Mouse (Mus musculus) spleen, adult 2 months (tissue): ENCODE data around the gene Fam161b. TPM values are rescaled to one million over a fixed set of nuclear protein-coding genes. Genes with fewer than 3 reads are reported as not detected.

Source experiments
- DNase-seq, 2 experiments: peaks; one replicate each; pipeline versions ENCODE4 v3.0.0 to v3.0.0-alpha.2; 2012 to 2021; ENCODE audit warnings: low spot score in 2 of 2, low read depth in 1 of 2
- H3K27ac ChIP-seq: fragments of 200-500 bp; 2 replicates; pipeline ENCODE4 v1.5.1; 2012; ENCODE audit warnings: low read length, inconsistent platforms; ENCODE audit not compliant: insufficient read depth
- H3K27me3 ChIP-seq: fragments of 200-500 bp; 2 replicates; pipeline ENCODE4 v1.6.1; 2012; ENCODE audit warnings: mild to moderate bottlenecking, moderate library complexity, low read length, inconsistent platforms; ENCODE audit not compliant: control insufficient read depth, insufficient read depth
- H3K36me3 ChIP-seq: fragments of 200-500 bp; 2 replicates; pipeline ENCODE4 v1.6.1; 2012; ENCODE audit warnings: mild to moderate bottlenecking, low read length, inconsistent platforms; ENCODE audit not compliant: control insufficient read depth, insufficient read depth
- H3K4me1 ChIP-seq: fragments of 200-500 bp; 2 replicates; pipeline ENCODE4 v1.6.1; 2011; ENCODE audit warnings: inconsistent platforms; ENCODE audit not compliant: control insufficient read depth, insufficient read depth, insufficient read length
- H3K4me3 ChIP-seq: fragments of 200-500 bp; 2 replicates; pipeline ENCODE4 v1.5.1; 2011; ENCODE audit warnings: mild to moderate bottlenecking, inconsistent platforms; ENCODE audit not compliant: insufficient read depth, insufficient read length; ENCODE audit errors: extremely low read depth
- CTCF ChIP-seq: fragments of 200-500 bp; IDR thresholded peaks from 2 replicates; pipeline ENCODE4 v1.5.1; 2011; ENCODE audit warnings: mild to moderate bottlenecking, inconsistent platforms; ENCODE audit not compliant: insufficient read depth, insufficient read length, insufficient replicate concordance; ENCODE audit errors: extremely low read depth
- POLR2A ChIP-seq: fragments of 200-500 bp; IDR thresholded peaks from 2 replicates; pipeline ENCODE4 v1.6.1; 2011; ENCODE audit warnings: low read depth, low read length, inconsistent platforms
- WGBS: fragments of 180-500 bp; shearing (Covaris S2); methylation state at CpG from one replicate; pipeline ENCODE4 v1.1.7; 2018; 5-methylcytosine and 5-hydroxymethylcytosine counted together
- polyA plus RNA-seq: library from polyadenylated mRNA; depleted of rRNA; stranded (reverse); fragments of >200 nt; gene quantifications from 2 replicates; pipeline ENCODE4 v1.2.3, GENCODE M21; 2012

The Fam161b gene
- polyA plus RNA-seq, 1 experiment = 0.27 TPM

DNA sequence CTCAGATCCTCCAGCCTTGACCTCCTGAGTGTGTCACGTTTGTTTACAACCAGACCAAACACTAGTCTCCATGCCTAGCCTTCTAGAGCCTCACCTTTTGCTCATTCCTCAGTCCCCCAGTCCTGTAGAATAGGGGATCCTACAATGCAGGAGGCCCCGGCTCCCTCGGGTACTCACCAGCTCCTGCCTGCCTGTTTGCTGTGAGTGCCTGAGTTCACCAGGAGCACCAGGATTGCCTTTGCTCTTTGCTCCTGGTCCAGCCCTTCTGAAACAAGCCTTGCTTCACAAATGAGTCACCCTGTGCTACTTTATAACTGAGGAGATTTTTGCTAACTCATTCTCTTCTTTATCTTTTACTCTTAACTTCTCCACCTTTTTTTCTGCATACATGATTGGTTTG, 39.0 kb upstream of the Fam161b start:
- no peaks in the 10 kb centered on the region for H3K27me3 ChIP-seq
- peaks cover 4% of the 10 kb centered on the region for H3K36me3 ChIP-seq
- H3K27ac ChIP-seq = no peak overlapping the region
- no peak overlapping the region for H3K4me3 ChIP-seq
- no peaks in the 10 kb centered on the region for H3K4me1 ChIP-seq
- TF ChIP-seq CTCF = no peak
- TF ChIP-seq POLR2A = no peak
- 81% methylated on average over 3 of the region's 3 CpGs for WGBS
- no peak for DNase-seq

DNA sequence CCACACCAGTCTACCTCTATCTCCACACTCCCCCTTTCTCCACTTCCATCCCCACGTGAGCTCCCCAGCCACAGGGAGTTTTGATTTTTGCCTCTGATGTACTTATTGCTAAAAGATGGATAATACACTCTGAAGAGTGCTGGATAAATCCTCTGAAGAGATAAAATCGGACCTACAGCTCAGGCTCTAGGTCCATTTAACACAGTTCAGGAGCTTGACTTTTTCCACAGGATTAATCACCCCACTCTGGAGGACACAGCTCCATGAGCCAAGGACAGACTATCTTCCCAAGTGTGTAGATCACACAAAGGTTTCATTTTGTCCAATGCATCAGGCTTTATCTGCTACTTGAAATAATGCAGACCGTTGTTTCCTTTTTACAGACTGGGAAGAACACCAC, 38.4 kb upstream of the Fam161b start:
- WGBS = 88% methylated on average over 3 of the region's 3 CpGs
- no peaks in the 10 kb centered on the region for H3K4me1 ChIP-seq
- H3K27ac ChIP-seq = no peak overlapping the region
- no peaks in the 10 kb centered on the region for H3K27me3 ChIP-seq
- no peak overlapping the region for H3K4me3 ChIP-seq
- H3K36me3 ChIP-seq = peaks cover 7% of the 10 kb centered on the region
- TF ChIP-seq CTCF (no peak), POLR2A (no peak)
- DNase-seq = no peak

DNA sequence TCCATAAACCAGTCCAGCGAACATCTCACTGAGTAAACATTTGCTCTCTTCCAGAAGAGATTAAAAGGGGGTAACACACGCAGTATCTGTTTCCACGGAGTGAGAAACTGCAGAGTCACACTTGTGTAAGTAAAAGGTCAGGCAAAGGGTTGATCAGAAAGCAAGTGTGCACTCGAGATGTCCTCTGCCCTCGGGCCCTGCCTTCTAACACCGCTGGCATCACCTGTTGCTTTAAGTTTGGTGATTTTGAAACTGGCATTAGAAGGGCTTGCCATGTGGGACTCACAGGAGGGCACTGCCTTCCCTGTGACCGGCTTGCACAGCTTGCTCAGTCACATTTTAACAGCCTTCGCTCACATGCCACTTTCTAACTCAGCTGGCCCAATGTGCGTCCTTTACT, 38.0 kb upstream of the Fam161b start:
- TF ChIP-seq CTCF = no peak
- TF ChIP-seq POLR2A = no peak
- no peak overlapping the region for H3K27ac ChIP-seq
- no peak overlapping the region for H3K4me3 ChIP-seq

DNA sequence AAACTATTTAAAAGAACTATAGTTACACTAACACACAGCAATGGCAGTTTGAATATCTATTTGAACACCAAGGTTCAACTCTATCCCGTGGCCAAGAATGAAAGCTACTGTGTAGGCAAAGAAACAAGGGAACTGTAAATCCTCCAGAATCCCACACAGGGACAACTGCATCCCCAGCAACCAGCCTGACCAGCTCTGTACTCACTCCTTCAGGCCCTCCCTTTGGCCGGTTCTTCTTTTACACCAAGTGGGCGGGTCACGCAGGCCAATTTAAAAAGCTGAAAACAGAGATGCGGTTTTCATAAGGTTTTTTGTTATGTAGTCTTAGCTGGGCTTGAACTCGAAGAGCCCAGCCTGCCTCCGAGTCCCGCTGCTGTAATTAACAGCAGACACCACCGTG, 37.5 kb upstream of the Fam161b start:
- WGBS = 97% methylated on average over 9 of the region's 9 CpGs
- no peaks in the 10 kb centered on the region for H3K27me3 ChIP-seq
- TF ChIP-seq CTCF (no peak), POLR2A (no peak)
- no peak overlapping the region for H3K27ac ChIP-seq
- DNase-seq = no peak
- peaks cover 8% of the 10 kb centered on the region for H3K36me3 ChIP-seq
- no peaks in the 10 kb centered on the region for H3K4me1 ChIP-seq
- no peak overlapping the region for H3K4me3 ChIP-seq

More for the DNA sequence above, 38.0 kb upstream of the Fam161b start:
- H3K27me3 ChIP-seq = no peaks in the 10 kb centered on the region
- DNase-seq = no peak
- no peaks in the 10 kb centered on the region for H3K4me1 ChIP-seq
- peaks cover 7% of the 10 kb centered on the region for H3K36me3 ChIP-seq
- WGBS = 89% methylated on average over 9 of the region's 9 CpGs

DNA sequence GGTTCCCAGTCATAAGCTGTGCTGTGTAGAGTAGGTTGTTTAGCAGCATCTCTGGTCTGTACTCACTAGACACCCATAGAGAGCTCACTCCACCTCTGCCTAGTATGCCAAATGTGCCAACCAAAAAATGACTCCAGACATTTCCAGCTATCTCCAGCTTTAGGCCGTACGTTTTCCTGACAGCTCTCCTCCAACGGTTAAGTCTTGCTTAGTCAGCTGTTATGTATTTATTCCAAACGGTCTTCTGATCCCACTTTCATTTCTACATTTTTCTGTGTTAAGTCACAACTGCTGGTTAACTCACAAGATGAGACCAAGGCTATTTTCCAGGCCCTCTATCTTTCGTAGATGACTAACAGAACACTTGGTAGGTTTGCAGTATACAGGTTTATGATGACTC, 37.0 kb upstream of the Fam161b start:
- no peak overlapping the region for H3K4me3 ChIP-seq
- H3K27ac ChIP-seq = no peak overlapping the region
- TF ChIP-seq CTCF (no peak), POLR2A (no peak)
- H3K4me1 ChIP-seq = no peaks in the 10 kb centered on the region
- WGBS = 86% methylated on average over 5 of the region's 5 CpGs
- DNase-seq = no peak
- no peaks in the 10 kb centered on the region for H3K27me3 ChIP-seq
- H3K36me3 ChIP-seq = peaks cover 9% of the 10 kb centered on the region

DNA sequence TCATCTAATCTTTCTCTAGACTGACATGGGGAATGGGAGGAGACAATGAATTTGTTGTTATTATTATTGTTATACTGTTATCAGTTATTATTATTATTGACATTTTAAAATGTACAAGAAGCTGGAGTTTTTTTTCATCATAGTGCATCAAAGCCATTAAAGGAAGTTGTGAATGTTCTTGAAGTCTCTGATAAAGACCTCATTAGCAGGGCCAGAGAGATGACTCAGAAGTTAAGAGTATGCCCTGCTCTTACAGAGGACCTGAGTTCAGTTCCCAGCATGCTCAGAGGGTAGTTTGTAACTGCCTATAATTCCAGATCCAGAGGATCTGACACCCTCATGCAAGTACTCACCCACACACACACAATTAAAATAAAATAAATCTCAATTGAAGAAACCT, 36.1 kb upstream of the Fam161b start:
- Histone ChIP-seq H3K36me3 (peaks cover 9% of the 10 kb centered on the region), H3K4me3 (no peak overlapping the region), H3K27ac (no peak overlapping the region), H3K27me3 (no peaks in the 10 kb centered on the region), H3K4me1 (no peaks in the 10 kb centered on the region)
- DNase-seq = no peak
- no peak for TF ChIP-seq CTCF
- no peak for TF ChIP-seq POLR2A

DNA sequence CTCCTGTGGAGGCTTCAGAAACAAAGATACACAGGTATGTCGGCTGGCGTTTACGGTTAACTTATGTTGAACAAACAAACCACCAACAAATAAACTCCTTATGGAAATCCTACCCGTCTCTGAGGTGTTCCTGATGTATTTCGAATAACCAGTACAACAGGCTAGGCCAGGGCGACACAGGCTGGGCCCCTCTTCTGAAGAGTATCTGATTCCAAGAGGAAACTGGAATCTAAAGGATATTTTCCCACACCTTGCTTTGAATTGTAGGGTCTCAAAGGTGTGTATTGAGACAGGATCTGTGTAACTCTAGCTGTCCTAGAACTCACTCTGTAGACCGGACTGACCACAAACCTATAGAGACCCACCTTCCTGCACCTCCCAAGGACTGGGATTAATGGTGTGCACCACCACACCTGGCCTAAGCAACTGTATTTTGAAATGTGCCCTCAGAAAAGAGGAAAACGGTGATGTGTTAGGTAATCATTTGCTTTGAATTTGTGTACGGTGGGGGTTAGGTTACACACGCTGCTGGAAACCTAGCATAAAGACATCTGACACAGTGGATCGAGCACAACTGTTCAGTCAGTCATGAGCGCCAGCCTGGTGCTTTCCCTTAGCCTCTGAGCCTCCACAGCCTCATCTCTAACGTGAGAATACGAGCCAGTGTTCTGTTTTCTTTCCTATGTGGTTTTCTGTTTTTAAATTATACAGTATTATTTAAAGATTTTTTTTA, 35.5 kb upstream of the Fam161b start:
- TF ChIP-seq CTCF (no peak), POLR2A (no peak)
- Histone ChIP-seq H3K4me1 (no peaks in the 10 kb centered on the region), H3K27me3 (no peaks in the 10 kb centered on the region), H3K4me3 (no peak overlapping the region), H3K27ac (no peak overlapping the region), H3K36me3 (peaks cover 11% of the 10 kb centered on the region)
- WGBS = 83% methylated on average over 14 of the region's 14 CpGs
- no peak for DNase-seq
